Mouse (Mus musculus): ENCODE results near the gene Ap4s1. TPM values are rescaled to one million over a fixed set of nuclear protein-coding genes. Genes with fewer than 3 reads are reported as not detected.
A peak's percentile ranks its signal among the peaks of the same experiment; 100 is the strongest.
"Not testable (repeated sequence)": the region's sequence is repeated elsewhere in the genome, so short reads cannot be mapped to it uniquely, and the experiment has no call there.

Ap4s1 gene
- 28.9 and 29.3 TPM in 2 replicates for polyA plus RNA-seq (2015; fragmentation: Nextera tagmentation; extraction: Ambion mirVana)

DNA sequence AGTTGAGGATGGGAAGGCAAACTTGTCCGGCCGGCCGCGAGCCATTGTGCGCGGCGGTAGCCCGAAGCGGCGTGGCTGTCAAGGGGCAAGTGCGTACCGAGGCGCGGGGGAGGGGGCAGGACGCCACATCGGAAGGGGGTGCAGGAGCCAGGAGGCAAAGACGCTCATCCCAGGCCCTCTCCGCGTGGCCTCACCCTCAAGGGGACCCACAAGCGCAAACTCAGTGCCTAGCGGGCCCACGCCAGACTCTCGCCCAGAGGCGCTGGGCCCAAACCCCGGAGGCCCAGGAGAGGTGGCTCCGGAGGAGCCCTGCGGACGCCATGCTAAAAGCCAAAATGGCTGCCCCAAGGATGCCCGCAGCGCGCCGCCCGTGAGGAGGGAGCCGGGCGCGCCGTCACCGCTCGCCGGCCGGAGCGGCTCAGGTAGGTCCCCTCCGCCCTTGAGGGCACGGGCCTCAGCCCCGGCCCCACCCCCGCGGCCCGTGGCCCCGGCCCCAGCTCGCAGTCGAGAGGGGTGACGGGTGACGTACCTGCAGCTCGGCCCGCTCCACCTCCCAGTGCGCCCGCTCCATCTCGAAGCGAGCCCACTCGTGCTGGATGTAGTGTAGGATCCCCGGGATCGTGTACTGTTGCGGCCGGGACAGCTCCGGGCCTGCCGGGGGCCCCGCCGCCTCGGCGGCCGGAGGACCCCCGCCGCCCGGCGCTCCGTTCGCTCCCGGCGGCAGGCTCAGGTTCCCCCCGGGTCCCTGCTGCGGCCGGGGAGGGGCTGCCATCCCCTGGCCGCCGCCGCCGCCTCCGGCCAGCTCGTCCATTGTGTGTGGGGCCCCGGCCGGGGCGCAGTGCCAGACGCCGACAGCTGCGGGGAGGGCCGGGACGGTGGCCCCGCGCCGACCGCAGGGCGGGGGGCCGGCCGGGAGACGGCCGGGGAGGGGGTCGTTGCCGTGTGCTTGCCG, at the start of gene Ap4s1:
TSS of gene Ap4s1 (plus strand) at position 141 of the 952 bp plus-strand sequence.
- H3K4me3 ChIP-seq: peak within 1 kb of the TSS; percentile 85
- H3K36me3 ChIP-seq: no peaks in the 10 kb centered on the region
- peak; percentile 74 for ATAC-seq (ENCODE audit: insufficient number of reproducible peaks, low FRiP score, low TSS enrichment, low read depth)
- 0 out of 2 replicates have a peak, but pooled peaks cover 5% of the 10 kb centered on the region for H3K4me1 ChIP-seq
- H3K27me3 ChIP-seq: no peaks in the 10 kb centered on the region
- H3K9me3 ChIP-seq: no peaks in the 10 kb centered on the region
- H3K9ac ChIP-seq: peak within 1 kb of the TSS; percentile 99
- peak within 1 kb of the TSS; percentile 100 for H3K27ac ChIP-seq
- H3K4me2 ChIP-seq: peak within 1 kb of the TSS; percentile 45
- under 1% methylated on average over 89 of the region's 108 CpGs for WGBS

DNA sequence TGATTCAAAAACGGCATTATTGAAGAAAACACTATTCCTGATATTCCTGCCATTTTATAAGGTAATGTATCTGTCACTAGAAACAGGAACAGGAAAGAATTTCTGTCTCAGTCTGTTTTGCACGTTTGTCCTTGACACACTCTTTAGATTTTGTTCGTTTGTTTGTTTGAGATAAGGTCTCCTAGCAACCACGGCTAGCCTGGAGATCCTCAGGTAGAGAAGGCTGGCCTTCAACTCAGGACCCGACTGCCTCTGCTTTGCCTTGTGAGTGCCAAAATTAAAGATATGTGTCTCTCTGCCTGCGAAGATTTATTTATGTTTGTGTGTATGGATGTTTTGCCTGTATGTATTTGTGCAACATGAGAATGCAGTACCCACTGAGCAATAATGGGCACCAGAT, 49.0 kb upstream of the Ap4s1 start:
- H3K4me3 ChIP-seq: no peak overlapping the region
- 62% methylated on average over 6 of the region's 6 CpGs for WGBS
- no peak overlapping the region for H3K27ac ChIP-seq
- H3K9me3 ChIP-seq: no peaks in the 10 kb centered on the region
- peaks cover 9% of the 10 kb centered on the region; the same call in 1 of the 2 replicates for H3K36me3 ChIP-seq
- H3K9ac ChIP-seq: no peak overlapping the region
- ATAC-seq (ENCODE audit: insufficient number of reproducible peaks, low FRiP score, low TSS enrichment, low read depth): no peak
- H3K27me3 ChIP-seq: no peaks in the 10 kb centered on the region
- no peaks in the 10 kb centered on the region for H3K4me1 ChIP-seq
- H3K4me2 ChIP-seq: no peak overlapping the region

DNA sequence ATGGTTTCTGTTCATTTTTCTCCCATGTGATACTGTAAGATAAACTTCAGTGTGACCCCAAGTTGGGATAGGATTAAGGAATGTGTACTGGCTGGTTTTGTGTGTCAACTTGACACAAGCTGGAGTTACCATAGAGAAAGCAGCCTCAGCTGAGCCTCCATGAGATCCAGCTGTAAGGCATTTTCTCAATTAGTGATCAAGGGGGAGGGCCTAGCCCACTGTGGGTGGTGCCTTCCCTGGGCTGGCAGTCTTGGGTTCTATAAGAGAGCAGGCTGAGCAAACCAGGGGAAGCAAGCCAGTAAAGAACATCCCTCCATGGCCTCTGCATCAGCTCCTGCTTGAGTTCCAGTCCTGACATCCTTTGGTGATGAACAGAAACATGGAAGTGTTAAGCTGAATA, 41.4 kb upstream of the Ap4s1 start:
- H3K27ac ChIP-seq; H3K9me3 ChIP-seq; ATAC-seq (ENCODE audit: insufficient number of reproducible peaks, low FRiP score, low TSS enrichment, low read depth); H3K27me3 ChIP-seq; H3K4me3 ChIP-seq; H3K4me1 ChIP-seq; H3K4me2 ChIP-seq; H3K9ac ChIP-seq: not testable (repeated sequence)
- H3K36me3 ChIP-seq: peaks cover 19% of the 10 kb centered on the region; the same call in 1 of the 2 replicates

DNA sequence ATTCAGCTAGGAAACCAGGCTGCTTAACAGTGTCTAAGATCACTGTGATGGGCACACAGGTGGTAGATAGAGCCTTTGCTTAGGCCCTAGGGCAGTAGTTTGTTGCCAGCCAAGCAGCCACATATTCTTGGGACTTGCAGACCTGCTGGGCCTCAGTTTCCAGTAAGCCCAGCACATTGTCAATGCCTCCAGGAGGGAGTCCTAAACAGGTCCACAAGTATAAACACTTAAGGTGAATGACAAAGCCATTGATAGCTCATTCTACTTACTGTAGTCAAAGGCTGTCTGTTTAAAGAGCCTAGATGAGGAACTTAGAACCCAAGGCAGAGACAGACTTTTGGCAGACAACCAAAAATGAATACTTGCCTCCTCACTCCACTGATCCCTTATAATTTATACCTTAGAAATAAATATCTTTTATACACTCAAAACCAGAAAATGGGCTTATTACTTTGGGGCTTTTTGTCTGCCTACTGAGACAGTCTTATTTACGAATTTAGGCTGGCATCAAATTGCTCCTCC, 34.8 kb upstream of the Ap4s1 start:
- WGBS: 78% methylated on average over 1 of the region's 1 CpGs
- H3K27ac ChIP-seq: no peak overlapping the region
- H3K9me3 ChIP-seq: no peaks in the 10 kb centered on the region
- H3K4me3 ChIP-seq: no peak overlapping the region
- H3K27me3 ChIP-seq: no peaks in the 10 kb centered on the region
- H3K4me1 ChIP-seq: no peaks in the 10 kb centered on the region
- ATAC-seq (ENCODE audit: insufficient number of reproducible peaks, low FRiP score, low TSS enrichment, low read depth): no peak
- no peak overlapping the region for H3K9ac ChIP-seq
- H3K36me3 ChIP-seq: peaks cover 10% of the 10 kb centered on the region; the same call in 1 of the 2 replicates
- no peak overlapping the region for H3K4me2 ChIP-seq

DNA sequence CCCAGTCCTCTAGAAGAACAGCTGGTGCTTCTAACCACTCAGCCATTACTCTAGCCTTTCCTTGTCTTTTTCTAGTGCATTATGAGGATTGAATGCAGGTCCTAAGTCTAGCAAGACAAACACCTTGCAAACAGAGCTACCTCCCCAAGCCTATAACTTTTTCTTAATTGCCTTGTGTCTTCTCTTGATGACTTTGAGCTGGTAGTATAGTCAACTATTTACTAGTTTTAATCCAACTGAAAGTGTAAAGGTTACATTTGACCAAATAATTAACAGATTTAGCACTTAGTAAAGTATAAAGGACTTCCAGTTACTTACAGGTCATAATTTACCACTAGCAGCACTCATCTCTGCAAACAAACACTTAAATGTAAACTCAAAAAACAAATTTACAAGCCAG, 27.8 kb upstream of the Ap4s1 start:
- no peak overlapping the region for H3K9ac ChIP-seq
- no peaks in the 10 kb centered on the region for H3K36me3 ChIP-seq
- no peak overlapping the region for H3K4me2 ChIP-seq
- no peak overlapping the region for H3K27ac ChIP-seq
- no peaks in the 10 kb centered on the region for H3K27me3 ChIP-seq
- no peaks in the 10 kb centered on the region for H3K9me3 ChIP-seq
- H3K4me3 ChIP-seq: no peak overlapping the region
- no peaks in the 10 kb centered on the region; the same call in none of the 2 replicates for H3K4me1 ChIP-seq
- no peak for ATAC-seq (ENCODE audit: insufficient number of reproducible peaks, low FRiP score, low TSS enrichment, low read depth)

DNA sequence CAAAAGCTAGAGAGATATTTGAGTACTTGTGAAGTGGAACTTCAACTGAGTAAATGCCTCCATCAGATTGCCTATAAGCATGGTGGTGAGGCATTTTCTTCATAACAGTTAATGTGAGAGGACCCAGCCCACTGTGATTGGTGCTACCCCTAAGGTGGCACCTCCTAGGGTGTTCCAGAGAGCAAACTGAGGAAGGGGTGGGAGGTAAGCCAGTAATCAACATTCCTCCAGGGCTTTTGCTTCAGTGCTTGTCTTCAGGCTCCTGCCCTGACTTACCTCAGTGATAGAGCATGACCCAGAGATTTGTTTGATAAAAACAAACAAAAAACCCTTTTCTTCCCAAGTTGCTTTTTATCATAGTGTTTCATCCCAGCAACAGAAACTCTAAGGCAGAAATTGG, 26.9 kb upstream of the Ap4s1 start:
- H3K4me3 ChIP-seq: no peak overlapping the region
- no peaks in the 10 kb centered on the region; the same call in none of the 2 replicates for H3K4me1 ChIP-seq
- no peak overlapping the region for H3K27ac ChIP-seq
- no peak overlapping the region for H3K9ac ChIP-seq
- ATAC-seq (ENCODE audit: insufficient number of reproducible peaks, low FRiP score, low TSS enrichment, low read depth): no peak
- no peaks in the 10 kb centered on the region for H3K36me3 ChIP-seq
- no peak overlapping the region for H3K4me2 ChIP-seq
- H3K9me3 ChIP-seq: no peaks in the 10 kb centered on the region
- no peaks in the 10 kb centered on the region for H3K27me3 ChIP-seq

DNA sequence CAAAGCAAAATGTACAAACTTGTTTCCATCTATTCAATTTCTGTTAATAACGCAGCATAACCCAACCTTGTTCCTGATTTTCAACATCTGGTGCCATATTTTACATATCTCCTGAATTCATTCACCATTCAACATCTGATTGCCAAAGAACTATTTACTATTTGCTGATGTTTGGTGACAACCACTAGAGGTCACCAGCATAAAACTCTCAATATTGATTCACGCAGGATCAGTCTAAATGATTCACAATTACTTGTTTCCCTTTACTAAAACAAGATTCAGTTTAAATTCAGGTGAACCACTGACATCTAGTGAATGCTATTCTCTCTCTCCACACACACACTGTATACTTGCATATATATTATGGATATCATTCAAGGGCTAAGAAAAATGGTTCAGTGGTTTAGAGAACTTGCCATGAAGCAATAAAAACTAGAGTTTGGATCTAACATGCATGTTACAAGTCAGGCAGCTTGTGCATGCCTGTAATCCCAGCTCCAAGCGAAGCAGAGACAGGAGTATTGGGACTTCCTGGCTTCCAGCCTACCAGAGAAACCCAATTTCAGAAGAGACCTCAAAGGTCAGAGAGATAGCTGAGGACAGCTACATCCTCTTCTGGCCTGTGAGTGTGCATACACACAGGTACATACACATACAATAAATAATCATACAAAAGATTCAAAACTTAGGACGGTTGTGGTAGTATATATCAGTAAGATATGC, 24.0 kb upstream of the Ap4s1 start:
- 67% methylated on average over 4 of the region's 4 CpGs for WGBS
- Histone ChIP-seq H3K4me1 (peaks cover 8% of the 10 kb centered on the region), H3K27me3 (no peaks in the 10 kb centered on the region), H3K4me3 (no peak overlapping the region), H3K27ac (no peak overlapping the region), H3K9me3 (no peaks in the 10 kb centered on the region), H3K9ac (no peak overlapping the region), H3K36me3 (no peaks in the 10 kb centered on the region), H3K4me2 (no peak overlapping the region)
- no peak for ATAC-seq (ENCODE audit: insufficient number of reproducible peaks, low FRiP score, low TSS enrichment, low read depth)

DNA sequence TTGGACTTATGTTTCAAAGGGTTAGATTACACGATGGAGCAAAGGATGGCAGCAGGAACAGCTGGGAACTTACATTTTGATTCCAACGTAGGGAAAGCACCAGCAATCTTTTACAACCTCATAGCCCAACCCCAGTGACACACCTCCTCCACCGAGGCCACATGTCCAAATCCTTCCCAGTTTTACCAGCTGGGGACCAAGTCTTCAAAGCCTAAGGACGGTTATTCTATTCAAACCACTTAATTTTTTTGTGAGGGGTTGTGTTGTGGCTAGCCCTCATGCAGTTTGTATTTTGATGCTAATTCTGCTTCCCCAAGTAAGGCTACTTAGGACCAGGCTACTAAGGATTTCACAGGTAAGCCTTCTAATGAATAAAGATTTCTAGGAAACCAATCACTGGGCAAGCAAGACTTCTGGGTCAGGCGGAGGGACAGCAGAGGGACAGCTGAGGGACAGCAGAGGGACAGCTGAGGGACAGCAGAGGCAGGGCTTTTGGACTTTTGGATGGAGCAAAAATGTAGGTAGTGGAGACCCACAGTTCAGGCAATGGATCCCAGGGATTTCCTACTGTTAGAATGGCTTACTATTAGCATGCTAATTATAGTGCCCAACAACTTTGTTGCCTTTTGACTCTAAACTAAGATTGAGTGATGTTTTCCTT, 19.5 kb upstream of the Ap4s1 start:
- Histone ChIP-seq H3K27ac (no peak overlapping the region), H3K4me1 (peaks cover 20% of the 10 kb centered on the region), H3K4me3 (no peak overlapping the region), H3K9me3 (no peaks in the 10 kb centered on the region), H3K4me2 (no peak overlapping the region), H3K27me3 (no peaks in the 10 kb centered on the region), H3K36me3 (no peaks in the 10 kb centered on the region), H3K9ac (no peak overlapping the region)
- no peak for ATAC-seq (ENCODE audit: insufficient number of reproducible peaks, low FRiP score, low TSS enrichment, low read depth)
- 34% methylated on average over 5 of the region's 5 CpGs for WGBS

DNA sequence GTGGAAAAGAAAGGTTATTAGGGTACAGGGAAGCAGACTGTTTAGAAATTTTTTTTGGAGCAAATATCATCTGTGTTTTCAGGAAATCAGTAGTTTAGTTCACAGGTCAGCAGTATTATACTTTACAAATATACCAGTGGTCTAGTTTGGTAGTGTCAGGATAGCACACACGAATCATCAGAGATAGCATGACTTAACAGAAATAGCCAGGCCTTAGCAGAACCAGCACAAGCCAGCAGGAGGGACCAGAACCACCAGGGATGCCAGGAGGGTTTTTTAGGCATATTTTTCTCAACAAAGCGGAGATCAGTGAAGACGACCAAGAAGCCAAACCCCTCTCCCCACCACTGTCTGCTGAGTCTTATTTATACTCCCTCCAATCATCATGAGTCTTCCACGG, 17.6 kb upstream of the Ap4s1 start:
- H3K4me2 ChIP-seq: no peak overlapping the region
- H3K4me1 ChIP-seq: peaks cover 20% of the 10 kb centered on the region
- H3K9me3 ChIP-seq: no peaks in the 10 kb centered on the region
- WGBS: 59% methylated on average over 4 of the region's 4 CpGs
- no peak for ATAC-seq (ENCODE audit: insufficient number of reproducible peaks, low FRiP score, low TSS enrichment, low read depth)
- H3K27me3 ChIP-seq: no peaks in the 10 kb centered on the region
- H3K9ac ChIP-seq: no peak overlapping the region
- no peak overlapping the region; the same call in 1 of the 2 replicates for H3K27ac ChIP-seq
- H3K36me3 ChIP-seq: no peaks in the 10 kb centered on the region
- H3K4me3 ChIP-seq: no peak overlapping the region

DNA sequence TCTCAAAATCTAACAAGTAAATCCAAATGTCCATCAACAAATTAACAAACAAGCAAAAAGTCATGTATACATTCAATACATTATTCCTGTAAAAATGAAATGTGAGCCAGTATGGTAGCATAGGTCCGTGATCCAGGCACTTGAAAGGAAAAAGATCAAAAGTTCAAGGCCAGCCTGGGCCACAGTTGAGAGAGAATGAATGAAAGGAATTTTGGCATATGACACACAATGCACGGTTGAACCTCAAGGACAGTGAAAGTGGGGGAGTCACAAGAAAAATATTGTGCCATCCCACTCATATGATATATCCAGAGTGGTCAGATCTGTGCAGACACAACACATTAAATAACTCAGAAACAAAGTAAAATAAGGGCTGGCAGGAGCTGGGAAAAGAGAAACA, 14.4 kb upstream of the Ap4s1 start:
- no peak for ATAC-seq (ENCODE audit: insufficient number of reproducible peaks, low FRiP score, low TSS enrichment, low read depth)
- 63% methylated on average over 2 of the region's 2 CpGs for WGBS
- H3K4me1 ChIP-seq: peaks cover 19% of the 10 kb centered on the region
- no peaks in the 10 kb centered on the region for H3K27me3 ChIP-seq
- H3K4me3 ChIP-seq: no peak overlapping the region
- no peaks in the 10 kb centered on the region for H3K9me3 ChIP-seq
- H3K9ac ChIP-seq: no peak overlapping the region
- no peaks in the 10 kb centered on the region for H3K36me3 ChIP-seq
- no peak overlapping the region for H3K27ac ChIP-seq
- no peak overlapping the region for H3K4me2 ChIP-seq

DNA sequence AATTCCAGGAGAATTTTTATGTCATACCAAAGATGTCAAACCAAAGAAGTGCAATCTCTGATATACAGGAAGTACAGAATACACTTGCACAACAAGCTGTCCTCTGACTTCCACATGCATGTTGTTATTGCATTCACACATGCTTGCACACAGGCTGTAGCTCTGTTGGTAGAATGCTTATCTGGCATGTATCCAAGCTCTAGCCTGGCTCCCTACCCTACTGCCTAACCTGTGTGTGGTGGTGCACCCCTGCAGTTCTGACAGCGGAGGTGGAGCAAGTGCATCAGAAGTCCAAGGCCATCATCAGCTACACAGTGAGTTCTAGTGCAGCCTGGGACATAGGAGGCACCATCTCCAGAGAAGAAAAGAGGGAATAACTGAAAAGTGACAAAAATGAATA, 12.0 kb upstream of the Ap4s1 start:
- no peak overlapping the region for H3K9ac ChIP-seq
- WGBS: 85% methylated on average over 1 of the region's 1 CpGs
- no peak overlapping the region for H3K27ac ChIP-seq
- no peaks in the 10 kb centered on the region for H3K36me3 ChIP-seq
- H3K9me3 ChIP-seq: no peaks in the 10 kb centered on the region
- H3K27me3 ChIP-seq: no peaks in the 10 kb centered on the region
- no peak overlapping the region for H3K4me3 ChIP-seq
- peaks cover 3% of the 10 kb centered on the region; the same call in 1 of the 2 replicates for H3K4me1 ChIP-seq
- no peak overlapping the region for H3K4me2 ChIP-seq
- ATAC-seq (ENCODE audit: insufficient number of reproducible peaks, low FRiP score, low TSS enrichment, low read depth): no peak

Data from limb, embryonic 15.5 days (tissue).